Mouse (Mus musculus): ENCODE results near the gene Kcnd3.

- TF ChIP-seq POLR2A (IDR thresholded peaks at IDR 0.05; ENCODE audit: control insufficient read depth, extremely low read depth, insufficient read depth, low read length, poor library complexity), result no peak
- no peak for TF ChIP-seq CTCF (IDR thresholded peaks at IDR 0.05; ENCODE audit: borderline replicate concordance, control insufficient read depth, extremely low read depth, insufficient read depth, low read length, poor library complexity)
Measured at GRCm38 (mm10) chr3:105436971-105437370, 15.2 kb upstream of the Kcnd3 start.

Data from thymus, adult 2 months (tissue).